Mouse (Mus musculus) heart, adult 2 months (tissue): Measurements from ENCODE around the gene Coch.

Experiments
- EP300 ChIP-seq: fragments of 200-500 bp; IDR thresholded peaks from 2 replicates; pipeline ENCODE4 v1.6.1; 2011; ENCODE audit warnings: low read depth, low read length, control low read depth; ENCODE audit not compliant: insufficient read depth
- POLR2A ChIP-seq: fragments of 200-500 bp; IDR thresholded peaks from 2 replicates; pipeline ENCODE4 v1.6.1; 2011; ENCODE audit warnings: mild to moderate bottlenecking, low read depth, low read length, control low read depth; ENCODE audit not compliant: insufficient read depth

- TF ChIP-seq POLR2A (no peak), EP300 (no peak)
These were observed 19.2 kb downstream of the Coch start for GRCm38 (mm10) chr12:51612361-51612760.
